Mouse (Mus musculus): ENCODE results near the gene Rnf220.

Rnf220 gene

DNA sequence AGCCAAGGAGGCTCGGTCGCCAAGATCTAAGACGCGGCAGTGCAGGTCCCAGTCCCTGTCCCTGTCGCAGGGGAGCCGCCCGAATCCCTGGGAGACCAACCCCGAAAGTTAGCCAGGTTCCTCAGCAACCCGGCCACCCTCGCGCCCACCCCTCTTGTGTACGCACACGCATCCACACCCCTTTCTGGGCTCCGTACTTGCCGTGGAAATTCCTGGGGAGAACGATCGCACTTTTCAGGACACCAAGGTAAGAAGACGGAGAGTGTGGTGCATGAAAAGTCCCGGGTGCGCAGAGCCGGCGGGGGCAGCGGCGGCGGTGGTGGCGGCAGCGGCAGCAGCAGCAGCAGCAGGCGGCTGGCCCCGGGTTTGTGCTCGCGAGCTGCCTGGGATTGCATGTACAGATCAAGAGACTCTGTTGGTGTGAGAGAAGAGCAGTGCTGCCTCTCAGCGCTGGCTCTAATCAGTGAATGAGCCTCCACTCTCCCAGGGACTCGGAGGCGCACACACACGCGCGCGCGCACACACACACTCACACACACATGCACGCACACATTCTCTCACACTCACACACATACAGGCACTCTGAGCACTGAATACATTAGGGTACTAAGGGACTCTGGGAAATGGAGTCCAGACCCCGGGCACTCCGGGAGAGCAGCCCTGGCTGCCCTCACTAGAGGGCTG is at the start of gene Rnf220:
TSS of gene Rnf220 (minus strand) at position 571 of the 684 bp plus-strand sequence.
- no peak for DNase-seq (ENCODE audit: extremely low spot score, low read depth, low spot score)

DNA sequence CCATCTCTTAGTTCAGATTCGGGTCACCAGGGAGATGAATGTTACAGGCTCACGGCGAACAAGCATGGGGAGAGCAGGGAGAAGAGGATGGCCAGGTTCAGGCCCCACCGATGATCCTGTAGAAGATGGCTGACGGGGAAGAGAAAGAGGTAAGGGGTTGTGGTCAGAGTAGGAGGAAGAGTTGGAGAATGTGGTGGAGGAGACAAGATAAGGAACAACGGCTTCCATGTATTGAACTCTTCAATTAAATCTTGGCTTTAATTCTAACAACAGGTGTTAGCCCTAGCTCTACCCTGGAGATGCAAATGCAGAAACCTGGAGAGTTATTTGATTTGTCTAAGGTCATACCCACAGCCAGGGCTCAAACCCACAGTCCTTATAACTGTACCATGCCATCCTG is 49.8 kb upstream of the Rnf220 start:
- no peak for DNase-seq (ENCODE audit: extremely low spot score, low read depth, low spot score)

GRCm38 (mm10) chr4:117545448-117545847 is 48.6 kb upstream of the Rnf220 start:
- DNase-seq (ENCODE audit: extremely low spot score, low read depth, low spot score): no peak

- DNase-seq (ENCODE audit: extremely low spot score, low read depth, low spot score): no peak
These were observed 43.7 kb upstream of the Rnf220 start for GRCm38 (mm10) chr4:117540571-117540970.

GRCm38 (mm10) chr4:117539329-117539980 is 42.6 kb upstream of the Rnf220 start:
- no peak for DNase-seq (ENCODE audit: extremely low spot score, low read depth, low spot score)

- no peak for DNase-seq (ENCODE audit: extremely low spot score, low read depth, low spot score)
These were observed 40.1 kb upstream of the Rnf220 start for GRCm38 (mm10) chr4:117537002-117537401.

DNA sequence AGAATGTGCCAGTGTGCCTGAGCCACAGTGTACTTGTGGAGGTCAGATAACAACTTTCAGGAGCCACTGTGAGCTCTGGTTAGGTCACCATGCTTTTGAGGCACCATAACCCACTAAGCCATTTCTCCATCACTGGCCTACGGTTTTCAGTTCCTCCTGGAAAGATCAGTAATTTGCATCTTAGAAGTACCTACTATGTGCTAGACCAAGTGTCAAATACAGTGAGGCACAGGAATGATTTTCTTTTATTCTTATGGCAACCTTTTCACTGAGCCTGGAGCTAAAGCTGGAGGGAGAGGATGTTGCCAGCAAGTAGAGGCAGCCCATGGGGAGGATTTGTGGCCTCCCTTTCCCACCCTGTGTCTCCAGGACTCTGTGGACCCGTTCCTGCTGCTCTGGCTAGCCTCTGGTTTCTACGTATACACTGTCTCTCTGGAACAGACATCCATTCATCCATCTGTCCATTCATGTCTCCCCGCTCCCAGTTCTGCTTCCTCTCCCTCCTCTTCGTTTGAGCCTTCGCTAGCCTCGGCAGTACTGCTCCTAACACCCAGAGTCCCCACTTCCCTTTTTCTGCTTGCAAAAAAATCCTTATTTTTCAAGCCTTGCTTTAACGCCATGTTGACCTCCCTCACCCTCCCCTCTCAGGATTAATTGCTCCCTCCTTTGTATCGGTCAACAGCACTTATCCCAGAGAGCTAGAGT is 38.8 kb upstream of the Rnf220 start:
- DNase-seq (ENCODE audit: extremely low spot score, low read depth, low spot score): no peak

GRCm38 (mm10) chr4:117529843-117530242 is 33.0 kb upstream of the Rnf220 start:
- DNase-seq (ENCODE audit: extremely low spot score, low read depth, low spot score): no peak

DNA sequence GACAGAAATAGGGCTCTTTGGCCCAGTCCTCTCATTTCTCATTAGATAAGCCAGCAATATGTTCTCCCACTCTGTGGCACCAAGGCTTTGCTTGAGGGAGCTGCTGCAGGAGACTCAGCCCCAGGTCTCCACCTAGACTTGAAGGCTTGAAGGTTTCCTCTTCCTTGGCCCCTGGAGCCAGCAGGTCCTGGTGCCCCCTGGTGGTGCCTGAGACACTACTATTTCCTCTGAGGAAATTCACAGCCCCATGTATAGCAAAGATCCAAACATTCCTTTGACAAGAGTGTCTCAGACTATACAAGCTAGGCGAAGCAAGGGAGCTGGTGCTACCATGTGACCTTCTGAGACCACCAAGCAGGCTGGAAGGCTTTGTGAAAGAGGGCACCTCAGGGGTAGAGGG is 31.1 kb upstream of the Rnf220 start:
- DNase-seq (ENCODE audit: extremely low spot score, low read depth, low spot score): no peak

DNA sequence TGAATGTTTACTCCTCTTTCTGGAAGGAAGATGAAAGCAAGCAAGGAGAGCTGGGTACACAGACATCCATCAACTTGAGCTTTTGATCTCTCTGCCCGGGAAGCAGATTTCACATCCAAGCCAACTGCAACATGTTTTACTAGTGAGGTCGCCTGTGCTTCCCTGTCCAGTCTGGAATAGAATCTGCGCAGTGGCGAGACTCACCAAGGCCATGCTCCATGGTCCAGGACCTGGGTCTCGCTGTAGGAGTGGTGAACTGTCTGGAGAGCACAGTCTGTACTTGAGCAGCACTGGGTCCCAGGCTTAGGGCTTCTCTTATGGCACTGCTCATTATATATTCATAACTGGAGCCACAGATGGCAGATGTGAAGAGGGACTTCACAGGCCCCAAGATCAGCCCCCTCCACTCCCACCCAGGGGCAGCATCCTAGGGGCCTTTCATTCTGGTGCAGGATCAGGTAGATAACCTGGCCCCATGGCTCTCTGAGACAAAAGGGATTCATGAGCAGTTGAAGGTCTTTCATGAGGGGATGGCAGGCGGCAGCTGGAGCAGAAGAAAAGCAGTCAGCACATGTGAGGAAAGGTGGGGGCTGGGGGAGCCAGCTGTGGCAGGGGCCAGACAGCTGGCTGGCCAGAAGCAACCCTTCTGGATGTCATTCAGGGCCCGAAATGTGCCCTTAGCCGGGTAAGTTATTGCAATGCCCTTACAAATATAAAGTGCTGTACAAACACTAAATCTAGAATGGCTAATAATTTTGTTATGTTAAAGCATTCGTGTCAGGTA is 30.5 kb upstream of the Rnf220 start:
- no peak for DNase-seq (ENCODE audit: extremely low spot score, low read depth, low spot score)

- no peak for DNase-seq (ENCODE audit: extremely low spot score, low read depth, low spot score)
These were observed 29.1 kb upstream of the Rnf220 start for GRCm38 (mm10) chr4:117525990-117526389.

DNA sequence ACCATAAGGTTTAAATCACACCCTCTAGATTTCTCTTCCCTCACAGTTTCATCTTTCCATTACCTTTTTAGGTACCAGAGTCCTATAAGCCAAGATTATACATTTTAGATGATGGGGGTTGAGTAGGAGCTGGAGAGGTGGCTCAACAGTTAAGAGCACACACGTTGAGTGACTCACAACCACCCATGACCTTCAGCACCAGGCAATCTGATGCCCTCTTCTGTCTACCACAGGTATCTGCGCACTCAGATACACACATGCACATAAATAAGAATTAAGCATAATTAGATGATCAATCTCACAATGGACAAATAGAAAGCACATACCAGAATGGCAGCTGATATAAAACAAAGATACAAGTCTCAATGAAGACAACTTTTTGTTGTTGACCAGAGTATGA is 24.5 kb upstream of the Rnf220 start:
- no peak for DNase-seq (ENCODE audit: extremely low spot score, low read depth, low spot score)

DNA sequence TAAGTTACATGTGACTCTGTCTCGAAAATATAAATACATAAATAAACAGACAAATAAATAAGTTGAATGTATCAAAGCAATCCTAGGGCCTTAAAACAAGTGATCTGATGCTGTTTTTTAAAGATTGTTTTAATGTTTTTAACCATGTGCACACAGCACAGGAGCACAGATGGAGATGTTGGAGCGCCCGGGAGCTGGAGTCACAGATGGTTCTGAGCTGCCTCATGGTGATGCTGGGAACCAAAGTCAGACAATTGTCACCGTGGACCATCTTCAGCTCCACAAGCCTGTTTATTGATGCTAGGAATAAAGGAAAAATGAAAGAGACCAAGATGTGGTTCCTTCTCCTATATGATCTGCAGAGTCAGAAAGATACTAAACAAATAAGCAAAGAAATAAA is 21.4 kb upstream of the Rnf220 start:
- no peak for DNase-seq (ENCODE audit: extremely low spot score, low read depth, low spot score)

DNA sequence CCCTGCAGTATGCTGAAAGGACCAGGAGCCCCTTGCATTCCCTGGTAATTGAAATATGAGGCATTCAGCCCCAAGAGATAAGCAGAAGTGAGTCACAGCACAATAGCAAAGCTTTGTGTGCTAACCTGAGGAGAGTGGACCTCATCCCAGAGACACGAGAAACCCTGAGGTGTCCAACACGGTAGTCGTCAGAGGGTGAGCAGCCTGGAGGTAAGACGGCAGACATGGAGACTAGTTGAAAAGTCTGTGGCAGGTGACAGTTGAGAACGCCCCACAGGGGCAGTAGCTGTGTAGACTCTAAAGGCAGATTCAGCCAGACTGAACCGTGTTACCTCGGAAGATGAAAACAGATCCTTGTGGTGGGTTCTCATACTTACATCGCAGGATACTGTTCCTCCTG is 2.2 kb upstream of the Rnf220 start:
- no peak for DNase-seq (ENCODE audit: extremely low spot score, low read depth, low spot score)

- no peak for DNase-seq (ENCODE audit: extremely low spot score, low read depth, low spot score)
These were observed 917 bp downstream of the Rnf220 start for GRCm38 (mm10) chr4:117495869-117496401.

- DNase-seq (ENCODE audit: extremely low spot score, low read depth, low spot score): no peak
These were observed 1.8 kb downstream of the Rnf220 start for GRCm38 (mm10) chr4:117494911-117495501.

- no peak for DNase-seq (ENCODE audit: extremely low spot score, low read depth, low spot score)
These were observed 2.7 kb downstream of the Rnf220 start for GRCm38 (mm10) chr4:117493905-117494851.

- DNase-seq (ENCODE audit: extremely low spot score, low read depth, low spot score): no peak
These were observed 3.7 kb downstream of the Rnf220 start for GRCm38 (mm10) chr4:117493161-117493568.

GRCm38 (mm10) chr4:117491840-117492239 is 5.0 kb downstream of the Rnf220 start:
- DNase-seq (ENCODE audit: extremely low spot score, low read depth, low spot score): no peak

DNA sequence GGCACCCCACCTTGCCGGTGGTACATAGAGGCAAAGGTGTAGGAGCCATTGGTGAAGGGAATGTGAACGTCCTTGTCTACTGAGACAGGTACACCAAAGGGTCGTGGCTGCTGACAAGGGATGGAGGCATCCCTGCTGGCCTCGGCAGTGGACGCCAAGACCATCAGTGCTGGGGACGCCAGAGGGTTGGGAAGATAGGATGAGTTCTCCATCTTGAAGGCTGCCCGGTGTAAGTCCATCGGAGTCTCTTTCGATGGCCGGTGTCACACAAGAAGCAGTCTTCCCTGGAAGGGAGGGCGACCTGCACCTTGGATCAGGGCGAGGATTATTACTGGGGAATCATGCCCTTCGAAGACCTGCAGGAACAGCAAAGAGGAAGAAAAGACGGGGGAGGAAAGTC is 6.9 kb downstream of the Rnf220 start:
- DNase-seq (ENCODE audit: extremely low spot score, low read depth, low spot score): no peak
